Mouse (Mus musculus) limb, embryonic 12.5 days (tissue): ENCODE data around the gene Dbi. TPM values are rescaled to one million over a fixed set of nuclear protein-coding genes. Genes with fewer than 3 reads are reported as not detected.
A peak's percentile ranks its signal among the peaks of the same experiment; 100 is the strongest.

Experiments
- ATAC-seq: fragments of 200-750 bp; cut with Nextera tagmentation; 2 replicates; pipeline ENCODE4 v1.8.0; 2017; ENCODE audit warnings: low read depth, moderate TSS enrichment; ENCODE audit not compliant: insufficient number of reproducible peaks, insufficient read depth, low FRiP score, low TSS enrichment
- H3K27ac ChIP-seq: fragments of 300-500 bp; sonication (generic); 2 replicates; pipeline ENCODE4 v1.5.1; 2016; ENCODE audit warnings: mild to moderate bottlenecking, moderate library complexity
- H3K27me3 ChIP-seq: fragments of 300-500 bp; sonication (generic); 2 replicates; pipeline ENCODE4 v1.6.1; 2016; ENCODE audit warnings: mild to moderate bottlenecking, moderate library complexity
- H3K36me3 ChIP-seq: fragments of 300-500 bp; sonication (generic); 2 replicates; pipeline ENCODE4 v1.6.1; 2016; ENCODE audit warnings: mild to moderate bottlenecking, moderate library complexity
- H3K4me1 ChIP-seq: fragments of 300-500 bp; sonication (generic); replicated peaks from 2 replicates; pipeline ENCODE4 v1.6.1; 2016
- H3K4me2 ChIP-seq: fragments of 300-500 bp; sonication (generic); 2 replicates; pipeline ENCODE4 v1.6.1; 2016; ENCODE audit warnings: mild to moderate bottlenecking, moderate library complexity
- H3K4me3 ChIP-seq: fragments of 300-500 bp; sonication (generic); replicated peaks from 2 replicates; pipeline ENCODE4 v1.5.1; 2016; ENCODE audit warnings: mild to moderate bottlenecking
- H3K9ac ChIP-seq: fragments of 300-500 bp; sonication (generic); replicated peaks from 2 replicates; pipeline ENCODE4 v1.6.1; 2016; ENCODE audit warnings: mild to moderate bottlenecking, moderate library complexity
- H3K9me3 ChIP-seq: fragments of 300-500 bp; sonication (generic); 2 replicates; pipeline ENCODE4 v1.6.1; 2016; ENCODE audit warnings: mild to moderate bottlenecking, moderate library complexity
- WGBS: fragments of 180-500 bp; shearing (Covaris S2); methylation state at CpG from one replicate; pipeline ENCODE4 v1.1.7; 2016; 5-methylcytosine and 5-hydroxymethylcytosine counted together
- polyA plus RNA-seq: library from polyadenylated mRNA; unstranded; fragments of >200 nt; fragmentation: Nextera tagmentation; extraction: Ambion mirVana; gene quantifications from 2 replicates; pipeline ENCODE4 v1.2.1, GENCODE M21; 2016

The Dbi gene
- polyA plus RNA-seq, 1 experiment from 2014 or later = 702 TPM

GRCm38 (mm10) chr1:120142551-120142950 lies 21.7 kb upstream of the Dbi start:
- no peak for ATAC-seq
- Histone ChIP-seq H3K27ac (no peak overlapping the region), H3K9ac (no peak overlapping the region), H3K4me1 (0 out of 2 replicates have a peak, but pooled peaks cover 5% of the 10 kb centered on the region), H3K36me3 (no peaks in the 10 kb centered on the region), H3K4me3 (no peak overlapping the region), H3K27me3 (no peaks in the 10 kb centered on the region), H3K4me2 (no peak overlapping the region), H3K9me3 (no peaks in the 10 kb centered on the region)
- WGBS = 85% methylated on average over 5 of the region's 5 CpGs

GRCm38 (mm10) chr1:120140144-120140693 lies 19.3 kb upstream of the Dbi start:
- no peaks in the 10 kb centered on the region for H3K27me3 ChIP-seq
- H3K4me1 ChIP-seq = 0 out of 2 replicates have a peak, but pooled peaks cover 5% of the 10 kb centered on the region
- H3K27ac ChIP-seq = no peak overlapping the region
- H3K4me2 ChIP-seq = no peak overlapping the region
- 82% methylated on average over 9 of the region's 9 CpGs for WGBS
- H3K4me3 ChIP-seq = no peak overlapping the region
- H3K9me3 ChIP-seq = no peaks in the 10 kb centered on the region
- no peak overlapping the region for H3K9ac ChIP-seq
- ATAC-seq = no peak
- H3K36me3 ChIP-seq = no peaks in the 10 kb centered on the region

DNA sequence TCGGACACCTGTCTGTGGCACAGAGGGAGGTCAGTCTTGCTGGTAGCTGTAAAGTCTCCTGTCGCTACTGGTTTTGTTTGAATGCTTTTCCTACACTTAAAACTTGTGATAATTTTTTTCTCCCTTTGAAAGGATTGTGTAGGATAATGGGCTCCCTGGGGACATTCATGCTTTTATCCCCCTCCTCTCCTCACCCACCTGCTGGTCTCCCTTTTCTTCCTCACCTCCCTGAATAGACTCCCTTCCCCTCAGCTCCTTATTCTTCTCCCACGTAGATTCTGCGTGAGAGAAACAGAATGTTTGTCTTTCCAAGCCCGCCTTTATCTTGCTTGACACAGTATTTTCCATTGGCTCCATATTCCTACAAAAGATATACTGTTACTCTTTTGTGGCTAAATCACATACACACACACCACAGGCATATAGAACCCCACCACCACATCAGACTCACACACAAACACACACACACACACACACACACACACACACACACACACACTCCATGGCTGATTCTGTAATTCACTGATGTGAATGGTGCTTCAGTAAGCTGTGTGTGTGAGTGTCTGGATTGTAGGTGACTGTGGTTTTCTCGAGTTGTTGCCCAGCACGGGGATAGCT lies 18.2 kb upstream of the Dbi start:
- ATAC-seq = no peak

DNA sequence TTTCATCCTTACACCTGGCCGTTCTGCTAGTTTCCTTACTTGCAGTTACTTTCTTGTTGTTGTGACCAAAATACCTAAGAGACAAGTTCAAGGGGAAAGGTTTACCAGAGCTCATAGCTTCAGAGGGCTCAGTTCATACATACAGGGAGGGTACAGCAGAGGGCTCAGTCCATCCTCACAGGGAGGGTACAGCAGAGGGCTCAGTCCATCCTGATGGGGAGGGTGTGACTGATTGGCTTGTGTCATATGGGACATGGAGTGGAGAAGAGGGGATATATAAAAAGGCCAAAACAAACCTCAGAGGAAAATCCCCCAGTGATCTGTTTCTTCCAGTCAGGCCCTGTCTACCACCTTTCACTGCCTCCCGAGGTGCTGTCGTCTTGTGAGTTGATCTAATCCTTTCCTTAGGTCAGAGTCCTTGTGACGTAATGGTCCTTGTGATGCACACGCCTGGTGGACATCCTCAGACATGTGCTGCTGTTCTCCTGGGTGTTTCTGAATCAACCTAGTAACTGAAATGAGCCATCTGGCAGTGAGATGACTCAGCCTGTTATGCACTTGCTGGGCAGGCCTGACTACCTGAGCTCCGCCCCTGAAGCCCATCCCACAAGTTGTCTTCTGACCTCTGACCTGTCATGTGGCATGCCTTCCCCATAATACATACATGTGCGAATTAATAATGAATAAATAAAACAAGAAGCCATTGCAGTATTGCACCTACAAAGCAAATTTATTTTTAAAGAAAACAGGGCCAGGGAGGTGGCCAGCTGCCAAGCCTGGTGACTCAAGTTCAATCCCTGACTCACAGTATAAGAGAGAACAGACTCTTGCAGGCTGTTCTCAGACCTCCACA lies 15.3 kb upstream of the Dbi start:
- Histone ChIP-seq H3K36me3 (no peaks in the 10 kb centered on the region), H3K9ac (no peak overlapping the region), H3K27ac (no peak overlapping the region), H3K4me2 (no peak overlapping the region), H3K4me3 (no peak overlapping the region), H3K4me1 (no peaks in the 10 kb centered on the region), H3K27me3 (no peaks in the 10 kb centered on the region), H3K9me3 (no peaks in the 10 kb centered on the region)
- 81% methylated on average over 7 of the region's 7 CpGs for WGBS
- ATAC-seq = no peak

More for the DNA sequence above, 18.2 kb upstream of the Dbi start:
- Histone ChIP-seq H3K36me3 (no peaks in the 10 kb centered on the region), H3K4me2 (no peak overlapping the region), H3K9ac (no peak overlapping the region), H3K27me3 (no peaks in the 10 kb centered on the region), H3K4me3 (no peak overlapping the region), H3K27ac (no peak overlapping the region), H3K9me3 (no peaks in the 10 kb centered on the region), H3K4me1 (0 out of 2 replicates have a peak, but pooled peaks cover 5% of the 10 kb centered on the region)
- 47% methylated on average over 7 of the region's 7 CpGs for WGBS

GRCm38 (mm10) chr1:120132376-120132775 lies 11.5 kb upstream of the Dbi start:
- H3K4me3 ChIP-seq = no peak overlapping the region
- no peaks in the 10 kb centered on the region for H3K4me1 ChIP-seq
- H3K27me3 ChIP-seq = no peaks in the 10 kb centered on the region
- H3K9ac ChIP-seq = no peak overlapping the region
- no peak overlapping the region for H3K4me2 ChIP-seq
- no peak for ATAC-seq
- WGBS = 82% methylated on average over 1 of the region's 1 CpGs
- no peak overlapping the region for H3K27ac ChIP-seq
- no peaks in the 10 kb centered on the region for H3K36me3 ChIP-seq
- no peaks in the 10 kb centered on the region for H3K9me3 ChIP-seq

DNA sequence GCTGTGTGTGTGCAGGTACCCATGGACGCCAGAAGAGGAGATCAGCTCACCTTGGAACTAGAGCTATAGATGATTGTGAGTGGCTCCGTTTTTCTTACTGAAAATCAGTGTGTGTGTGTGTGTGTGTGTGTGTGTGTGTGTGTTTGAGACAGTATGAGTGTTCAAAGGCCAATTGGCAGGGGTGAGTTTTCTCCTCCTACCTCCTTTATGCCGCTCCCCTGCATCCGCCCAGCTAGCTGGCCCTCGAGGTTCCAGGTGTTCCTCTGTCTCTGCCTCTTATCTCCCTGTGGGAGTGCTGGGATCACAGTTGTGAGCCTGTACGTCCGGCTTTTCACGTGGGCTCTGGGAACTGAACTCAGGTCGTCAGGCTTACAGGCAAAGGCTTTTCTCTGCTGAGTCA lies 5.4 kb upstream of the Dbi start:
- Histone ChIP-seq H3K4me3 (no peak overlapping the region), H3K9ac (no peak overlapping the region), H3K36me3 (no peaks in the 10 kb centered on the region), H3K4me1 (no peaks in the 10 kb centered on the region; the same call in 1 of the 2 replicates), H3K27ac (no peak overlapping the region), H3K27me3 (no peaks in the 10 kb centered on the region), H3K9me3 (no peaks in the 10 kb centered on the region), H3K4me2 (no peak overlapping the region)
- no peak for ATAC-seq
- WGBS = 71% methylated on average over 9 of the region's 9 CpGs

DNA sequence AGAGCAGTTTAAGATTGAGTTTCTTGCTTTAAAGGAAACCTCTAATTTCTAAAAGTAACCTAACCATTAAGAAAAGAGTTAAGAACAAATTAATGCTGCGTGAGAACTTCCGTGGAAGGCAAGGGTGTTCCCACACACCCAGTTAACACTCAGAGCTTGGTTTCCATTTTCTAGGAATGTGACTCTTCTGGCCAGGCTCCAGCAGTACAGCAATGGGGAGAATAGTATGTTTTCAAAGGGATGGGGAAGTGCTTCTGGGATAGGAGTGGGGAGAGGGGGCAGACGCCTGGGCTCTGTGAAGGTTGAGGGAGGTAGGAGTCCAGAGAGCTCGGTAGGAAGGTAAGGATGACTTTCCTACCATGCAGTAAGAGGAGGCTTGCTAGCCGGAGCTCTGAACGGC lies 4.6 kb upstream of the Dbi start:
- no peaks in the 10 kb centered on the region; the same call in 1 of the 2 replicates for H3K4me1 ChIP-seq
- H3K9me3 ChIP-seq = no peaks in the 10 kb centered on the region
- no peak overlapping the region for H3K4me3 ChIP-seq
- no peaks in the 10 kb centered on the region for H3K27me3 ChIP-seq
- 83% methylated on average over 6 of the region's 6 CpGs for WGBS
- H3K4me2 ChIP-seq = no peak overlapping the region
- ATAC-seq = no peak
- no peak overlapping the region for H3K27ac ChIP-seq
- H3K9ac ChIP-seq = no peak overlapping the region
- H3K36me3 ChIP-seq = no peaks in the 10 kb centered on the region

GRCm38 (mm10) chr1:120124839-120125238 lies 4.0 kb upstream of the Dbi start:
- no peaks in the 10 kb centered on the region for H3K36me3 ChIP-seq
- no peak overlapping the region for H3K9ac ChIP-seq
- H3K27me3 ChIP-seq = no peaks in the 10 kb centered on the region
- 88% methylated on average over 4 of the region's 4 CpGs for WGBS
- no peak overlapping the region for H3K4me2 ChIP-seq
- no peak overlapping the region for H3K27ac ChIP-seq
- peaks cover 5% of the 10 kb centered on the region for H3K4me1 ChIP-seq
- H3K4me3 ChIP-seq = no peak overlapping the region
- no peak for ATAC-seq
- no peaks in the 10 kb centered on the region for H3K9me3 ChIP-seq

- Histone ChIP-seq H3K4me2 (no peak overlapping the region), H3K4me3 (no peak overlapping the region), H3K4me1 (peaks cover 23% of the 10 kb centered on the region), H3K9ac (no peak overlapping the region), H3K27me3 (no peaks in the 10 kb centered on the region), H3K27ac (no peak overlapping the region), H3K36me3 (peaks cover 11% of the 10 kb centered on the region; the same call in 1 of the 2 replicates), H3K9me3 (no peaks in the 10 kb centered on the region)
- WGBS = 94% methylated on average over 8 of the region's 8 CpGs
- no peak for ATAC-seq
Observed at GRCm38 (mm10) chr1:120122634-120123383, 1.9 kb upstream of the Dbi start.

GRCm38 (mm10) chr1:120121930-120122530 lies 1.2 kb upstream of the Dbi start:
- H3K9me3 ChIP-seq = no peaks in the 10 kb centered on the region
- no peak for ATAC-seq
- H3K27ac ChIP-seq = peak overlapping the region; percentile 90
- peak overlapping the region; percentile 76 for H3K4me2 ChIP-seq
- H3K4me1 ChIP-seq = peaks cover 23% of the 10 kb centered on the region
- H3K36me3 ChIP-seq = peaks cover 11% of the 10 kb centered on the region; the same call in 1 of the 2 replicates
- 92% methylated on average over 9 of the region's 9 CpGs for WGBS
- H3K9ac ChIP-seq = peak overlapping the region; percentile 66; the same call in 1 of the 2 replicates
- H3K4me3 ChIP-seq = peak overlapping the region; percentile 60
- no peaks in the 10 kb centered on the region for H3K27me3 ChIP-seq
